Mouse (Mus musculus) lung, postnatal 25 days (tissue): ENCODE measurements around the gene Sh3glb2.

Experiments used
- DNase-seq: peaks from one replicate; pipeline ENCODE4 v3.0.0; 2022; ENCODE audit warnings: low spot score

The Sh3glb2 gene

GRCm38 (mm10) chr2:30380564-30381376 is 21.6 kb upstream of the Sh3glb2 start:
- no peak for DNase-seq

GRCm38 (mm10) chr2:30379307-30379706 is 20.2 kb upstream of the Sh3glb2 start:
- DNase-seq: no peak

- DNase-seq: no peak
Measured at GRCm38 (mm10) chr2:30377721-30378120, 18.6 kb upstream of the Sh3glb2 start.

GRCm38 (mm10) chr2:30375893-30376292 is 16.8 kb upstream of the Sh3glb2 start:
- DNase-seq: no peak

GRCm38 (mm10) chr2:30372726-30373125 is 13.6 kb upstream of the Sh3glb2 start:
- DNase-seq: no peak

- DNase-seq: peak; percentile 78
Measured at GRCm38 (mm10) chr2:30371544-30371943, 12.4 kb upstream of the Sh3glb2 start.

GRCm38 (mm10) chr2:30366203-30366602 is 7.1 kb upstream of the Sh3glb2 start:
- no peak for DNase-seq

- no peak for DNase-seq
Measured at GRCm38 (mm10) chr2:30365281-30366069, 6.3 kb upstream of the Sh3glb2 start.

- DNase-seq: peak; percentile 100
Measured at GRCm38 (mm10) chr2:30363773-30364650, 4.9 kb upstream of the Sh3glb2 start, which contains the start of gene Miga2. TSS of gene Miga2 (plus strand) at chr2:30364233.

- no peak for DNase-seq
Measured at GRCm38 (mm10) chr2:30362865-30363264, 3.7 kb upstream of the Sh3glb2 start.

GRCm38 (mm10) chr2:30360626-30361025 is 1.5 kb upstream of the Sh3glb2 start:
- no peak for DNase-seq

GRCm38 (mm10) chr2:30357552-30358510 is 1.3 kb downstream of the Sh3glb2 start:
- no peak for DNase-seq

- no peak for DNase-seq
Measured at GRCm38 (mm10) chr2:30356906-30357305, 2.2 kb downstream of the Sh3glb2 start.

GRCm38 (mm10) chr2:30356266-30356665 is 2.9 kb downstream of the Sh3glb2 start:
- DNase-seq: no peak

- DNase-seq: no peak
Measured at GRCm38 (mm10) chr2:30355861-30356260, 3.3 kb downstream of the Sh3glb2 start.

- DNase-seq: no peak
Measured at GRCm38 (mm10) chr2:30351149-30351548, 8.0 kb downstream of the Sh3glb2 start.

- no peak for DNase-seq
Measured at GRCm38 (mm10) chr2:30349196-30349595, 9.9 kb downstream of the Sh3glb2 start.

GRCm38 (mm10) chr2:30345971-30346676 is 13.0 kb downstream of the Sh3glb2 start:
- DNase-seq: no peak

- DNase-seq: no peak
Measured at GRCm38 (mm10) chr2:30343601-30344137, 15.5 kb downstream of the Sh3glb2 start.

GRCm38 (mm10) chr2:30342544-30342943 is 16.6 kb downstream of the Sh3glb2 start:
- DNase-seq: no peak
